Mouse (Mus musculus) cerebellum, adult 2 months (tissue): Measurements from ENCODE around the gene Ankrd2.

ENCODE experiments used
- CTCF ChIP-seq: fragments of 200-500 bp; IDR thresholded peaks from 2 replicates; pipeline ENCODE4 v1.5.1; 2011; ENCODE audit warnings: low read depth, mild to moderate bottlenecking, control low read depth, low read length, moderate library complexity, borderline replicate concordance; ENCODE audit not compliant: insufficient read depth
- POLR2A ChIP-seq: fragments of 200-500 bp; IDR thresholded peaks from 2 replicates; pipeline ENCODE4 v1.6.1; 2011; ENCODE audit warnings: low read length, control low read depth, borderline replicate concordance; ENCODE audit not compliant: insufficient read depth

- no peak for TF ChIP-seq POLR2A
- TF ChIP-seq CTCF: no peak
These were observed 42.8 kb downstream of the Ankrd2 start for GRCm38 (mm10) chr19:42078566-42078965.
